Mouse (Mus musculus) midbrain, embryonic 16.5 days (tissue): ENCODE measurements around the gene Dhrs7b. TPM values are rescaled to one million over a fixed set of nuclear protein-coding genes. Genes with fewer than 3 reads are reported as not detected.

ENCODE experiments used
- ATAC-seq: fragments of 200-750 bp; cut with Nextera tagmentation; 2 replicates; pipeline ENCODE4 v1.8.0; 2017; ENCODE audit warnings: moderate TSS enrichment
- H3K27ac ChIP-seq: fragments of 300-500 bp; sonication (generic); 2 replicates; pipeline ENCODE4 v1.5.1; 2014; ENCODE audit warnings: mild to moderate bottlenecking, low read length, mixed read lengths
- H3K27me3 ChIP-seq: fragments of 300-500 bp; sonication (generic); 2 replicates; pipeline ENCODE4 v1.6.1; 2014; ENCODE audit warnings: low read depth, low read length, mixed read lengths; ENCODE audit not compliant: control insufficient read depth, insufficient read depth
- H3K36me3 ChIP-seq: fragments of 300-500 bp; sonication (generic); 2 replicates; pipeline ENCODE4 v1.6.1; 2014; ENCODE audit warnings: mild to moderate bottlenecking, low read length, moderate library complexity, mixed read lengths; ENCODE audit not compliant: control insufficient read depth, insufficient read depth
- H3K4me1 ChIP-seq: fragments of 300-500 bp; sonication (generic); 2 replicates; pipeline ENCODE4 v1.6.1; 2014; ENCODE audit warnings: mild to moderate bottlenecking, low read length, mixed read lengths; ENCODE audit not compliant: control insufficient read depth, insufficient read depth
- H3K4me2 ChIP-seq: fragments of 300-500 bp; sonication (generic); 2 replicates; pipeline ENCODE4 v1.6.1; 2014; ENCODE audit warnings: mild to moderate bottlenecking, low read length, mixed read lengths
- H3K4me3 ChIP-seq: fragments of 300-500 bp; sonication (generic); 2 replicates; pipeline ENCODE4 v1.5.1; 2014; ENCODE audit warnings: low read depth, mild to moderate bottlenecking, low read length, moderate library complexity, mixed read lengths
- H3K9ac ChIP-seq: fragments of 300-500 bp; sonication (generic); 2 replicates; pipeline ENCODE4 v1.6.1; 2014; ENCODE audit warnings: low read depth, low read length, mixed read lengths
- H3K9me3 ChIP-seq: fragments of 300-500 bp; sonication (generic); replicated peaks from 2 replicates; pipeline ENCODE4 v1.6.1; 2014; ENCODE audit warnings: mild to moderate bottlenecking, low read length, mixed read lengths; ENCODE audit not compliant: control insufficient read depth, poor library complexity, severe bottlenecking
- WGBS: fragments of 180-500 bp; shearing (Covaris S2); extraction: QIAGEN DNeasy Blood & Tissue Kit; methylation state at CpG from one replicate; pipeline ENCODE4 v1.1.7; 2014; 5-methylcytosine and 5-hydroxymethylcytosine counted together
- polyA plus RNA-seq: library from polyadenylated mRNA; unstranded; fragments of >200 nt; fragmentation: Nextera tagmentation; extraction: Ambion mirVana; gene quantifications from 2 replicates; pipeline ENCODE4 v1.2.1, GENCODE M21; 2015

The Dhrs7b gene
- polyA plus RNA-seq, 1 experiment from 2014 or later, result 33.5 TPM

DNA sequence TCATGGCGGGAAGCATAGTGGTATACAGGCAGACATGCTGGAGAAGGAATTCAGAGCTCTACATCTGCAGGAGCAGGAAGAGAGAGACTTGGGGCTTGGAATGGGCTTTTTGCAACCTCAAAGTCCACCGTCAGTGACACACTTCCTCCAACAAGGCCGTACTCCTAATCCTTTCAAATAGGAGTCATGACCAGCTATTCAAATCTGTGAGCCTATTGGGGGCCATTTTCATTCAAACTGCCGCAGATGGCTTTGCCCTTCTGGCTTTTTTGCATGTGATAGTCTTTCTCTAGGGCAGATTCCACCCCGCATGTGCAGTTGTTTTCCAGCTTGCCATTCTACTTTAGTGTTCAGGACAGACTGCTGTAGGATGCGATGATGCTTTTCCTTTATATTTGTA is 6.5 kb downstream of the Dhrs7b start:
- Histone ChIP-seq H3K4me3 (no peak overlapping the region), H3K9me3 (no peaks in the 10 kb centered on the region), H3K27me3 (no peaks in the 10 kb centered on the region), H3K4me2 (no peak overlapping the region), H3K4me1 (no peaks in the 10 kb centered on the region), H3K27ac (no peak overlapping the region), H3K36me3 (no peaks in the 10 kb centered on the region), H3K9ac (no peak overlapping the region)
- 92% methylated on average over 6 of the region's 6 CpGs for WGBS
- ATAC-seq, result no peak

GRCm38 (mm10) chr11:60837644-60838406 is 7.4 kb downstream of the Dhrs7b start:
- H3K27ac ChIP-seq, result no peak overlapping the region
- no peaks in the 10 kb centered on the region for H3K27me3 ChIP-seq
- no peak overlapping the region for H3K9ac ChIP-seq
- no peak overlapping the region for H3K4me2 ChIP-seq
- H3K9me3 ChIP-seq, result no peaks in the 10 kb centered on the region
- H3K36me3 ChIP-seq, result no peaks in the 10 kb centered on the region
- WGBS, result 94% methylated on average over 10 of the region's 10 CpGs
- no peaks in the 10 kb centered on the region for H3K4me1 ChIP-seq
- H3K4me3 ChIP-seq, result no peak overlapping the region
- no peak for ATAC-seq

- Histone ChIP-seq H3K27ac (no peak overlapping the region), H3K9me3 (no peaks in the 10 kb centered on the region), H3K4me3 (no peak overlapping the region), H3K4me2 (no peak overlapping the region), H3K4me1 (no peaks in the 10 kb centered on the region), H3K36me3 (peaks cover 5% of the 10 kb centered on the region), H3K9ac (no peak overlapping the region), H3K27me3 (no peaks in the 10 kb centered on the region)
- WGBS, result 76% methylated on average over 12 of the region's 12 CpGs
- ATAC-seq, result no peak
These were observed 11.2 kb downstream of the Dhrs7b start for GRCm38 (mm10) chr11:60841467-60842200.

DNA sequence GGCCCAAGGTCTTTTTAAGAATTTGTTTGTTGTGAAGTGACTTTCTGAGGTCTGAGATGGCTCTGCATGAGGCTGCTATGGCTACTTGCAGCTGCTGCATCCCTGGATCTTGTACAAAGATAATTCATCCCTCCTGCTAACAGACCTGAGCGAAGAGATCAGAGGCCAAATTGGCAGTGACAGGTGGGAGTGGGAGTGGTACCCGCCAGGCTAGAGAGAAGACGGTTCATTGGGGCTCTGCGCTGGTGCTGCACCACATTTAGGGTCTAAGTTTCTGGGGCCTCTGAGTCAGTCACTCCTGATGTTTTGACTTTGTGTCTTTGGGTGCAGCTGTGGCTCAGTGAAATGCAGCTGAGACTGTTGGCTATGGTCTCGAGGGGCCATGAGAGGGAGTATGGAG is 13.0 kb downstream of the Dhrs7b start:
- Histone ChIP-seq H3K4me3 (no peak overlapping the region), H3K27me3 (no peaks in the 10 kb centered on the region), H3K36me3 (peaks cover 8% of the 10 kb centered on the region), H3K9ac (no peak overlapping the region), H3K27ac (no peak overlapping the region), H3K4me1 (no peaks in the 10 kb centered on the region), H3K9me3 (no peaks in the 10 kb centered on the region), H3K4me2 (no peak overlapping the region)
- 87% methylated on average over 5 of the region's 5 CpGs for WGBS
- ATAC-seq, result no peak

- Histone ChIP-seq H3K4me3 (no peak overlapping the region), H3K36me3 (peaks cover 12% of the 10 kb centered on the region), H3K9ac (no peak overlapping the region), H3K27ac (no peak overlapping the region), H3K4me1 (no peaks in the 10 kb centered on the region), H3K27me3 (no peaks in the 10 kb centered on the region), H3K4me2 (no peak overlapping the region), H3K9me3 (no peaks in the 10 kb centered on the region)
- WGBS, result 82% methylated on average over 5 of the region's 5 CpGs
- ATAC-seq, result no peak
These were observed 15.0 kb downstream of the Dhrs7b start for GRCm38 (mm10) chr11:60845415-60845814.

GRCm38 (mm10) chr11:60856587-60856986 is 26.2 kb downstream of the Dhrs7b start:
- peaks cover 28% of the 10 kb centered on the region for H3K36me3 ChIP-seq
- no peak overlapping the region for H3K27ac ChIP-seq
- H3K4me2 ChIP-seq, result no peak overlapping the region
- H3K9me3 ChIP-seq, result no peaks in the 10 kb centered on the region
- no peaks in the 10 kb centered on the region for H3K27me3 ChIP-seq
- no peaks in the 10 kb centered on the region for H3K4me1 ChIP-seq
- 86% methylated on average over 3 of the region's 3 CpGs for WGBS
- H3K9ac ChIP-seq, result no peak overlapping the region
- no peak overlapping the region for H3K4me3 ChIP-seq
- ATAC-seq, result no peak

GRCm38 (mm10) chr11:60861993-60862392 is 31.6 kb downstream of the Dhrs7b start:
- no peaks in the 10 kb centered on the region for H3K4me1 ChIP-seq
- 84% methylated on average over 3 of the region's 3 CpGs for WGBS
- no peak overlapping the region for H3K4me3 ChIP-seq
- H3K4me2 ChIP-seq, result no peak overlapping the region
- ATAC-seq, result no peak
- H3K9ac ChIP-seq, result no peak overlapping the region
- no peaks in the 10 kb centered on the region for H3K27me3 ChIP-seq
- H3K9me3 ChIP-seq, result no peaks in the 10 kb centered on the region
- no peak overlapping the region for H3K27ac ChIP-seq
- peaks cover 14% of the 10 kb centered on the region for H3K36me3 ChIP-seq

DNA sequence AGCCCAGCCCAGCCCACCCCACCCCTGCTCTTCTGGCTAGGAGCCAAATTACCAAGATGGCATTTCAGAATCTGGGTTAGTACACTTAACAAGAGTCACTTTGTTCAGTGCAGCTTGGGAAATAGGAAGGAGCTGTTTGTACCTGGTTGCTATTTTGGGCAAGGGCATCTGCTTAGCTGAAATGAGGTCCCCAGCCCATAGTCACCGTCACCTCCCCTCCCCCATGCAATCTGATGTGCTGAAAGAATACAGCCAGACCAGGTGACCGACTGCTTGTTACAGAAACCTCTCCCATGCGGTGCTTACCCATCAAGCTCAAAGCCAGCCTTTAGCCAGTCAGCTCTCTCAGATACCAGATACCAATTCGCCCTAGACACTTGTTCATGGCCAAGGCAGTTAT is 32.8 kb downstream of the Dhrs7b start:
- H3K27ac ChIP-seq, result no peak overlapping the region

GRCm38 (mm10) chr11:60864166-60864565 is 33.7 kb downstream of the Dhrs7b start:
- Histone ChIP-seq H3K9ac (no peak overlapping the region), H3K27me3 (no peaks in the 10 kb centered on the region), H3K27ac (no peak overlapping the region), H3K4me2 (no peak overlapping the region), H3K4me1 (no peaks in the 10 kb centered on the region), H3K4me3 (no peak overlapping the region), H3K9me3 (no peaks in the 10 kb centered on the region), H3K36me3 (peaks cover 7% of the 10 kb centered on the region; the same call in 1 of the 2 replicates)
- ATAC-seq, result no peak
- 93% methylated on average over 2 of the region's 2 CpGs for WGBS

More for the DNA sequence above, 32.8 kb downstream of the Dhrs7b start:
- ATAC-seq, result no peak
- H3K4me2 ChIP-seq, result no peak overlapping the region
- H3K4me3 ChIP-seq, result no peak overlapping the region
- no peaks in the 10 kb centered on the region for H3K9me3 ChIP-seq
- peaks cover 9% of the 10 kb centered on the region for H3K36me3 ChIP-seq
- WGBS, result 91% methylated on average over 4 of the region's 4 CpGs
- H3K27me3 ChIP-seq, result no peaks in the 10 kb centered on the region
- no peaks in the 10 kb centered on the region for H3K4me1 ChIP-seq
- H3K9ac ChIP-seq, result no peak overlapping the region
